Mouse (Mus musculus) limb, embryonic 15.5 days (tissue): ENCODE measurements at regions not wholly inside any gene's neighbourhood (a gene's known extent, or its start where the extent isn't known, plus 50 kb on each side); places are given as distances from the start of the nearest gene placed in this dataset.

ENCODE experiments used
- ATAC-seq: fragments of 200-750 bp; cut with Nextera tagmentation; 2 replicates; pipeline ENCODE4 v1.8.0; 2017; ENCODE audit warnings: low read depth, moderate TSS enrichment; ENCODE audit not compliant: insufficient number of reproducible peaks, low FRiP score, low TSS enrichment
- H3K27ac ChIP-seq: fragments of 300-500 bp; sonication (generic); 2 replicates; pipeline ENCODE4 v1.5.1; 2015; ENCODE audit warnings: moderate library complexity, mild to moderate bottlenecking, inconsistent platforms
- H3K27me3 ChIP-seq: fragments of 300-500 bp; sonication (generic); 2 replicates; pipeline ENCODE4 v1.6.1; 2015; ENCODE audit warnings: inconsistent platforms
- H3K36me3 ChIP-seq: fragments of 300-500 bp; sonication (generic); 2 replicates; pipeline ENCODE4 v1.6.1; 2015; ENCODE audit warnings: inconsistent platforms
- H3K4me1 ChIP-seq: fragments of 300-500 bp; sonication (generic); 2 replicates; pipeline ENCODE4 v1.6.1; 2015; ENCODE audit warnings: inconsistent platforms
- H3K4me2 ChIP-seq: fragments of 300-500 bp; sonication (generic); 2 replicates; pipeline ENCODE4 v1.6.1; 2015; ENCODE audit warnings: mild to moderate bottlenecking, inconsistent platforms
- H3K4me3 ChIP-seq: fragments of 300-500 bp; sonication (generic); 2 replicates; pipeline ENCODE4 v1.5.1; 2015; ENCODE audit warnings: mild to moderate bottlenecking, inconsistent platforms
- H3K9ac ChIP-seq: fragments of 300-500 bp; sonication (generic); 2 replicates; pipeline ENCODE4 v1.6.1; 2015; ENCODE audit warnings: inconsistent platforms
- H3K9me3 ChIP-seq: fragments of 300-500 bp; sonication (generic); 2 replicates; pipeline ENCODE4 v1.6.1; 2016; ENCODE audit warnings: inconsistent platforms
- WGBS: fragments of 180-500 bp; shearing (Covaris S2); methylation state at CpG from one replicate; pipeline ENCODE4 v1.1.7; 2015; 5-methylcytosine and 5-hydroxymethylcytosine counted together

GRCm38 (mm10) chr13:42358588-42358987 lies 57.3 kb downstream of the Edn1 start:
- Histone ChIP-seq H3K4me2 (no peak overlapping the region), H3K9me3 (no peaks in the 10 kb centered on the region), H3K4me3 (no peak overlapping the region), H3K4me1 (peaks cover 5% of the 10 kb centered on the region; the same call in 1 of the 2 replicates), H3K27me3 (no peaks in the 10 kb centered on the region), H3K36me3 (no peaks in the 10 kb centered on the region), H3K9ac (no peak overlapping the region), H3K27ac (no peak overlapping the region)
- no peak for ATAC-seq
- WGBS = 71% methylated on average over 9 of the region's 9 CpGs

GRCm38 (mm10) chr13:42367655-42368554 lies 66.6 kb downstream of the Edn1 start:
- H3K27me3 ChIP-seq = no peaks in the 10 kb centered on the region
- H3K4me1 ChIP-seq = no peaks in the 10 kb centered on the region
- no peak overlapping the region for H3K9ac ChIP-seq
- H3K27ac ChIP-seq = no peak overlapping the region
- no peaks in the 10 kb centered on the region for H3K9me3 ChIP-seq
- WGBS = 65% methylated on average over 7 of the region's 7 CpGs
- no peak overlapping the region for H3K4me2 ChIP-seq
- H3K36me3 ChIP-seq = no peaks in the 10 kb centered on the region
- no peak overlapping the region for H3K4me3 ChIP-seq
- no peak for ATAC-seq

- H3K4me3 ChIP-seq = no peak overlapping the region
- no peaks in the 10 kb centered on the region for H3K4me1 ChIP-seq
- no peaks in the 10 kb centered on the region for H3K9me3 ChIP-seq
- no peak overlapping the region for H3K27ac ChIP-seq
- no peak overlapping the region for H3K4me2 ChIP-seq
- no peak for ATAC-seq
- WGBS = 92% methylated on average over 1 of the region's 1 CpGs
- no peaks in the 10 kb centered on the region for H3K36me3 ChIP-seq
- H3K27me3 ChIP-seq = no peaks in the 10 kb centered on the region
- no peak overlapping the region for H3K9ac ChIP-seq
Measured at GRCm38 (mm10) chr13:42369826-42370225, 68.5 kb downstream of the Edn1 start.

- H3K4me1 ChIP-seq = no peaks in the 10 kb centered on the region
- H3K4me3 ChIP-seq = no peak overlapping the region
- H3K4me2 ChIP-seq = no peak overlapping the region
- no peaks in the 10 kb centered on the region for H3K27me3 ChIP-seq
- H3K27ac ChIP-seq = no peak overlapping the region
- H3K9ac ChIP-seq = no peak overlapping the region
- no peaks in the 10 kb centered on the region for H3K36me3 ChIP-seq
- ATAC-seq = no peak
- no peaks in the 10 kb centered on the region for H3K9me3 ChIP-seq
- 77% methylated on average over 4 of the region's 4 CpGs for WGBS
Measured at GRCm38 (mm10) chr13:42372201-42372600, 70.9 kb downstream of the Edn1 start.

- ATAC-seq = no peak
- Histone ChIP-seq H3K27me3 (no peaks in the 10 kb centered on the region), H3K36me3 (no peaks in the 10 kb centered on the region), H3K4me3 (no peak overlapping the region), H3K27ac (no peak overlapping the region), H3K9me3 (no peaks in the 10 kb centered on the region), H3K9ac (no peak overlapping the region), H3K4me1 (no peaks in the 10 kb centered on the region), H3K4me2 (no peak overlapping the region)
- WGBS = 80% methylated on average over 8 of the region's 8 CpGs
Measured at GRCm38 (mm10) chr13:42374181-42374596, 72.9 kb downstream of the Edn1 start.

- Histone ChIP-seq H3K4me3 (no peak overlapping the region), H3K27ac (no peak overlapping the region), H3K27me3 (no peaks in the 10 kb centered on the region), H3K9me3 (no peaks in the 10 kb centered on the region), H3K9ac (no peak overlapping the region), H3K36me3 (no peaks in the 10 kb centered on the region), H3K4me2 (no peak overlapping the region), H3K4me1 (no peaks in the 10 kb centered on the region)
- WGBS = 67% methylated on average over 6 of the region's 6 CpGs
- no peak for ATAC-seq
Measured at GRCm38 (mm10) chr13:42379675-42380074, 78.4 kb downstream of the Edn1 start.

GRCm38 (mm10) chr13:42383099-42383498 lies 81.8 kb downstream of the Edn1 start:
- WGBS = 64% methylated on average over 4 of the region's 4 CpGs
- no peaks in the 10 kb centered on the region for H3K4me1 ChIP-seq
- H3K9ac ChIP-seq = no peak overlapping the region
- H3K36me3 ChIP-seq = no peaks in the 10 kb centered on the region
- no peaks in the 10 kb centered on the region for H3K9me3 ChIP-seq
- H3K4me3 ChIP-seq = no peak overlapping the region
- H3K4me2 ChIP-seq = no peak overlapping the region
- no peaks in the 10 kb centered on the region for H3K27me3 ChIP-seq
- ATAC-seq = no peak
- no peak overlapping the region for H3K27ac ChIP-seq

- ATAC-seq = no peak
- 79% methylated on average over 1 of the region's 1 CpGs for WGBS
- H3K27ac ChIP-seq = no peak overlapping the region
Measured at GRCm38 (mm10) chr13:42390389-42390788, 89.1 kb downstream of the Edn1 start.

GRCm38 (mm10) chr13:42391330-42392005 lies 90.2 kb downstream of the Edn1 start:
- Histone ChIP-seq H3K4me1 (no peaks in the 10 kb centered on the region), H3K4me3 (no peak overlapping the region), H3K4me2 (no peak overlapping the region), H3K27me3 (no peaks in the 10 kb centered on the region), H3K9ac (no peak overlapping the region), H3K27ac (no peak overlapping the region), H3K36me3 (no peaks in the 10 kb centered on the region), H3K9me3 (no peaks in the 10 kb centered on the region)
- no peak for ATAC-seq
- 76% methylated on average over 9 of the region's 9 CpGs for WGBS

More at GRCm38 (mm10) chr13:42390389-42390788, 89.1 kb downstream of the Edn1 start:
- H3K4me1 ChIP-seq = no peaks in the 10 kb centered on the region
- H3K36me3 ChIP-seq = no peaks in the 10 kb centered on the region
- H3K9me3 ChIP-seq = no peaks in the 10 kb centered on the region
- H3K4me3 ChIP-seq = no peak overlapping the region
- no peaks in the 10 kb centered on the region for H3K27me3 ChIP-seq
- no peak overlapping the region for H3K9ac ChIP-seq
- H3K4me2 ChIP-seq = no peak overlapping the region

- Histone ChIP-seq H3K27me3 (no peaks in the 10 kb centered on the region), H3K4me1 (no peaks in the 10 kb centered on the region), H3K9me3 (no peaks in the 10 kb centered on the region), H3K36me3 (no peaks in the 10 kb centered on the region), H3K4me2 (no peak overlapping the region), H3K4me3 (no peak overlapping the region), H3K27ac (no peak overlapping the region), H3K9ac (no peak overlapping the region)
- 87% methylated on average over 7 of the region's 7 CpGs for WGBS
- no peak for ATAC-seq
Measured at GRCm38 (mm10) chr13:42392701-42393100, 91.4 kb downstream of the Edn1 start.

- WGBS = 58% methylated on average over 2 of the region's 2 CpGs
- no peak for ATAC-seq
- H3K27me3 ChIP-seq = no peaks in the 10 kb centered on the region
Measured at GRCm38 (mm10) chr13:42394572-42394971, 93.3 kb downstream of the Edn1 start.

GRCm38 (mm10) chr13:42401513-42401912 lies 100.2 kb downstream of the Edn1 start:
- no peak overlapping the region for H3K4me3 ChIP-seq
- H3K9me3 ChIP-seq = no peaks in the 10 kb centered on the region
- WGBS = 55% methylated on average over 2 of the region's 2 CpGs
- H3K36me3 ChIP-seq = no peaks in the 10 kb centered on the region
- H3K27me3 ChIP-seq = no peaks in the 10 kb centered on the region
- no peak overlapping the region for H3K9ac ChIP-seq
- no peaks in the 10 kb centered on the region for H3K4me1 ChIP-seq
- no peak for ATAC-seq
- no peak overlapping the region for H3K27ac ChIP-seq
- H3K4me2 ChIP-seq = no peak overlapping the region

More at GRCm38 (mm10) chr13:42394572-42394971, 93.3 kb downstream of the Edn1 start:
- no peaks in the 10 kb centered on the region for H3K4me1 ChIP-seq
- H3K9me3 ChIP-seq = no peaks in the 10 kb centered on the region
- no peaks in the 10 kb centered on the region for H3K36me3 ChIP-seq
- H3K27ac ChIP-seq = no peak overlapping the region
- no peak overlapping the region for H3K4me3 ChIP-seq
- no peak overlapping the region for H3K9ac ChIP-seq
- H3K4me2 ChIP-seq = no peak overlapping the region
